Mouse (Mus musculus) ES-E14 (cell line): Measurements from ENCODE around the gene Mob2.

Experiments used
- CHD2 ChIP-seq: IDR thresholded peaks from 2 replicates; pipeline ENCODE4 v1.6.1; 2014; ENCODE audit warnings: mild to moderate bottlenecking, low read depth, low read length, inconsistent platforms
- ZNF384 ChIP-seq: IDR thresholded peaks from 2 replicates; pipeline ENCODE4 v1.6.1; 2012; ENCODE audit warnings: low read depth, low read length, inconsistent platforms

GRCm38 (mm10) chr7:142057121-142057520, 3.7 kb downstream of the Mob2 start:
- TF ChIP-seq CHD2 (no peak), ZNF384 (no peak)
